Mouse (Mus musculus): ENCODE data around the gene Dnajc22.
A peak's percentile ranks its signal among the peaks of the same experiment; 100 is the strongest.

Dnajc22 gene

DNA sequence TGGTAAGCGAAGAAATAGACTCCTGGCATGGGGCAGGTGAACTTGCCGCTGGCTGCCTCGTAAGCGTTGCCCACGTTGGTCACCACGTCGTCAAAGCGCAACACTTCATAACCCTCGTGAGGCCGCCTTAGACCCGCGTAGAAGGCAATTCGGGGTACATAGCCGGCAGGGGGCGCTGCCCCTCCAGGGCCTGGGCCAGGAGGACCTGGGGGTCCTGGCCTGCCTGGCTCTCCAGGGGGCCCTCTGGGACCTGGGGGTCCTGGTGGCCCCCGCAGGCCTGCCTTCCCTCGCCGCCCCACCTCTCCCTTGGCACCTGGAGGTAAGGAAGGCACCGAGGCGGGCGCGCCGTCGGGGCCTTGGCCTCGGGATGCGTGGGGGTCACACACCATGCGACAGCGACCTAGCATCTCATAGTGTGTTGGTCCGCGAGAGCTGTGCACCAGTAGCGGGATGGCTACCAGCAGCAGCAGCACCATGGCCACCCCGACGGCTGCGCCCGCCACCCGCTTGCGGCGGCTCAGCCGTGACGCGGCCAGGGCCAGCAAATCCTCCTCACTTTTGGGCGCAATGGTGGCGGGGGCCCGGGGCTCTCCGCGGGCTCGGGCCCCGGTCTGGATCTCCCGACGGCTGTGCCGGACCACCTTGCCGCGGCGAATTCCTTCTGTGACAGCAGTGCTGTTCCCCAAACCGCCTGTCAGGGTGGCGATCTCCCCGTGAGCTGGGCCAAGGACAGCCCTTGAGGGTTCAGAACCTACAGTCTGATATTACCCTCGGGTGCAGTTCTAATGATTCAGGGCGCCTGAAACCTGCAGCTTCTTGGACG lies 5.5 kb upstream of the Dnajc22 start, which contains the start of gene C1ql4:
Gene C1ql4 (minus strand): TSS at position 565 of the 823 bp plus-strand sequence.
- no peak for DNase-seq (ENCODE audit: low read depth)

- DNase-seq (ENCODE audit: low read depth): peak; percentile 15
Measured at GRCm38 (mm10) chr15:99088292-99088691, 4.7 kb upstream of the Dnajc22 start.

- DNase-seq (ENCODE audit: low read depth): no peak
Measured at GRCm38 (mm10) chr15:99089069-99089468, 3.9 kb upstream of the Dnajc22 start.

GRCm38 (mm10) chr15:99093291-99094258 lies 605 bp downstream of the Dnajc22 start:
- DNase-seq (ENCODE audit: low read depth): no peak

DNA sequence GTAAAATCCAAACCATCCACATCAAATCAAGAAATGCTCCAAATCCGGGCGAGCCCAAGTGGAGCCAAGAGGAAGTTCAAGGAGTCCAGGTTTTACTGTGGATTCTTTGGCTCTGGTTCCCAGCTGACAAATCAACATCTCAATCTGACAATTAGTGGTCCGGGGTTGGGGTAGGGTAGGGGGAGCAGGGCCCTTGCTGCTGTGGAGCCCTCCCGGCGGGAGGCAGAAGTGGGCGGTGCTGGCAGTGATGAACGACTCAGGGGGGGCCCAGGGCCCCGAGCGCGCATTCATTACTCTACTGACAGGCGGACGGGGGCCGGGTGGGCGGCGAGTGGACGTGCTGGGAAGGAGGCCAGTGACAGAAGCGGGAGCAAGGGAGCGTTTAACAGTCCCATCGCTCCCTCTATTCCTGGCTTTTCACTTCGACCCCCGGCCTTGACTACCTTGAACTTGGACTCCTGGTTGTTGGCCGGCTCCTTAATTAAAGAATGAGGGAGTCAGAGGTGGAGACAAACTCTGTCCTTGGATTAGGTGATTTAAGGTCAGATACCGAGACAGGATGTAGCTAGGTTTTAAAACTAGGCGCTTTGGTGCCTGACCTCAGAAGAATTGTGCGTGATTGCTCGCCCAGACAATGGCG lies 1.8 kb downstream of the Dnajc22 start:
- DNase-seq (ENCODE audit: low read depth): no peak

GRCm38 (mm10) chr15:99095356-99095755 lies 2.4 kb downstream of the Dnajc22 start:
- no peak for DNase-seq (ENCODE audit: low read depth)

DNA sequence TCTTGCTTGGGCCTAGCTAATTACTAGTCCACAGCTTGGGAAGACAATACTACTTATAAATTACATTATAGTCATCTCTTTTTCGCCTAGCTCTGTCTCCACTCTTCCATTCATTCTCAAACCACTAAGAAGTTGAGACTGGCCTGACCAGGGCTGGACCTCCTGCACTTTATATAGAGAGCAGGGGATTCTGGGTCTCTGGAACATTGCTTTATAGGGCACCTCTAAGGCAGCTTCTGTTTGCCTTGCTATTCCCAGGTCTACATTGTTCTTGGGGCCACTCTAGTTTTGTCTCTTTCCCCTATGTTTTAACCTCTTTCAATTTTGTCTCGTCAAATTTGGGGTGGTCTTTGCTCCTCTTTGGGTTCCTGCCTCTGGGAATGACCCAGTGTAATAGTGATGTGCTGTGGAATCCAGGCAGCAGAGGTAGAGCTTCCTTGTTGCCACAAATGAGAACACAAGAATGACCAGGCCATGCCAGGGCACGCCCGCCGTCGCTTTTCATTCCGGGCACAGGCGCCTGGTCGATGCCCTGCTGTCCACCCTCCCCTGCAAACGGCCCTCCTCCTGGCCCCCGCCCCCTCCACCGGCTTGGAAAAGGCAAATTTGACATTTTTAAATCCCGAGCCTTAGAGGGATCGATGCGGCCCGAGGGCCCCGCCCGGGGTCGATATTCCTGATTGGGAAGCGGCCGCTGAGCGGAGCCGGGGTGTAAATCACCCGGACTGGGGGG lies 3.3 kb downstream of the Dnajc22 start:
- no peak for DNase-seq (ENCODE audit: low read depth)

DNA sequence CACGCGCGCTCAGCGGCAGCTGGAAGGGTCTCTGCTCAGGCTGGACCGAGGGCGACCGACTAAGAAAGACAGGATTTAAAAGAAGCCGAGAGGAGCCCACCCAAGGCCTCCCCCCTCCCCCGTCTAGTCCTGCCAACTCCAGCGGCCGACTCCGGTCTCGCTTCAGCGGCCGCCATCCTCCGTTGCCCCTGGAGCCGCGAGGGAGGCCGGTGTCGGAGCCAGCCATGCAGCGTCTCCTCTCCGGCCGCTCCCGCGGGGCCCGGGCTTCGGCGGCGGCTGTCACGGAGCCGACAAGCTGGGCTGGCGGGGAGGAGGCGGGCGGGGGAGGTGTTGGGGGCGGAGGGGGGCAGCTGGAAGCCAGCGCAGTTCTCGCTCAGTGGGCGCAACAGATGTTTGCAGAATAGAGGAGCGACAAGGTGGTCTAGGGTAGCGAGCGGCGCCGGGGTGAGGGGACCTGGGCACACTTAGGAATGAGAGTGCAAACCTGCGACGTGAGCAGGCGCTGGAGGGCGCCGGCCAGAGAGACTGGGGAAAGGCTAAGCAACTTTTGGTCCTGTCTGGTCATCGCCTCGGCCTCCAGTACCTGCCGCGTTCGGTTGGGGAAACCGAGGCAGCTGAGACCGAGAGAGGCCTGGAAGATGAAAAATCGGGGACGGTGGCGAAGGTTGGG lies 4.0 kb downstream of the Dnajc22 start:
- no peak for DNase-seq (ENCODE audit: low read depth)

GRCm38 (mm10) chr15:99097840-99098492 lies 5.0 kb downstream of the Dnajc22 start:
- DNase-seq (ENCODE audit: low read depth): no peak

DNA sequence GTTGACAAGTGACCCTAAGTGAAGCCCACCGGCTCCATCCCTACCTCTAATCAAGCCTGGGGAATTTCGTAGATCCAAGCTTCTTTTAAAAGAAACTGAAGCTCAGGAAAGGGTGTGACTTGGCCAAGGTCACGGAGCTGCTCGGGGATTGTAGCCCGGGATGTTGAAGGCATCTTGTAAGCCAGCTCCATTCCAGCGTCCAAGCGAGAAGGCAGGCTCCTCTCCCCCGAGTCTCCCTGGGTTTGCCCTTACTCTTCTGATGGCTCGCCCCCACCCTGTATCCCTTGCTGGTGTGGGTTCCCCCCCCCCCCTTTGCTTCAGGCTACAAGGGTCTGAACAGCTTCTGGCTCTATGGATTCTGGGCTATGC lies 5.5 kb downstream of the Dnajc22 start:
- no peak for DNase-seq (ENCODE audit: low read depth)

DNA sequence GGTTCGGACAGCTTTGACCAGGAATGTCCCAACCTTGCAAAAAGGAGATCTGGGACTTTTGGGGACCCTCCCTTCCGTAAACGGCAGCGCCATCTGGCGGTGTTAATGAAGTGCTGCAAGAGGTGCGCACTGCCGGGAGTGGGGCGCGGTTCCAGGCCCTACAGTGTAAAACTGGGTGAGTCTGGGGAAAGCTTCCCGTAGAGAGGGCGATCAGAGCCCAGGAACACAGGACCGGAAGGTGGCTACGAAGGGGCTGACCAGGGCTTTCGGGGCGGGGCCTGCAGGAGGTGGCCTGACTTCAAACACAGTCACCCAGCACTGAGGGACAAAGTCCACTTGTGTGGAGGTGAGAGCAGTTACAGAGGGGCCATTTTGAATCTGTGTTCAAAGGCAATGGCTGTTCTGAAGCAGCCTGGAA lies 6.2 kb downstream of the Dnajc22 start:
- DNase-seq (ENCODE audit: low read depth): no peak

DNA sequence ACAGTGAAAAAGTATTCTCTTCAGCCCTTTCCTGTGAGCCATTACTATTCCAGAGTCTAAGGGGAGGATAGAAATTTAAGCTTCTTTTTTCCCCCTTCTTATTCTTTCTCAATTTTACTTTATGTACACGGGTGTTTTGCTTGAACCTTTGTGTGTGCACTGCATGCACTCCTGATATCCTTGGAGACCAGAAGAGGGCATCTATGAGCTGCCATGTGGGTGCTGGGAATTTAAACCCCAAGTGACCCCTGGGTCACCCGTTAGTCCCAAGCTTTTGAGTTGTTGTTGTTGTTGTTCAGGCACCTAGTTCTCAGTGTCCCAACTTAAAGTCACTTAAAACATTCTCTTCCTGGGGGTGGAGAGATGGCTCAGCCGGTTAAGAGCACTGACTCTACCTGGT lies 7.0 kb downstream of the Dnajc22 start:
- DNase-seq (ENCODE audit: low read depth): no peak

GRCm38 (mm10) chr15:99105238-99105637 lies 12.3 kb downstream of the Dnajc22 start:
- no peak for DNase-seq (ENCODE audit: low read depth)

- no peak for DNase-seq (ENCODE audit: low read depth)
Measured at GRCm38 (mm10) chr15:99107866-99108265, 14.9 kb downstream of the Dnajc22 start.

GRCm38 (mm10) chr15:99111139-99111538 lies 18.2 kb downstream of the Dnajc22 start:
- no peak for DNase-seq (ENCODE audit: low read depth)

DNA sequence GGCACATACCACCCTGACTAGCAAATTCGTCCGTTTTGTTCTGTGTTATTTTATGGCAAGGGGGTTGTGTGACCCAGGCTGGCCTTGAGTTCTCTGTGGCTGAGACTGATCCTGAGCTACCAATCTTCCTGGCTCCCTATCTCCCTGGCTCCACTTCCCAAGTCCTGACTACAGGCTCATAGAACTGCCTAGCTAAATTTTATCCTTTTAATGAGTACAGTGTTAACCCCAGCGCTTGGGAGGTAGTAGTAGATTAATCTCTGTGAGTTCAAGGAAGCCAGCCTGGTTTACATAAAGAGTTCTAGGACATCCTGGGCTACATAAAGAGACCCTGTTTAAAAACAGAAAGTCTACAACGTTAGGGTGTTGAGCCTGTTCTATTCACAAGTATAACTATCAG lies 18.8 kb downstream of the Dnajc22 start:
- no peak for DNase-seq (ENCODE audit: low read depth)

DNA sequence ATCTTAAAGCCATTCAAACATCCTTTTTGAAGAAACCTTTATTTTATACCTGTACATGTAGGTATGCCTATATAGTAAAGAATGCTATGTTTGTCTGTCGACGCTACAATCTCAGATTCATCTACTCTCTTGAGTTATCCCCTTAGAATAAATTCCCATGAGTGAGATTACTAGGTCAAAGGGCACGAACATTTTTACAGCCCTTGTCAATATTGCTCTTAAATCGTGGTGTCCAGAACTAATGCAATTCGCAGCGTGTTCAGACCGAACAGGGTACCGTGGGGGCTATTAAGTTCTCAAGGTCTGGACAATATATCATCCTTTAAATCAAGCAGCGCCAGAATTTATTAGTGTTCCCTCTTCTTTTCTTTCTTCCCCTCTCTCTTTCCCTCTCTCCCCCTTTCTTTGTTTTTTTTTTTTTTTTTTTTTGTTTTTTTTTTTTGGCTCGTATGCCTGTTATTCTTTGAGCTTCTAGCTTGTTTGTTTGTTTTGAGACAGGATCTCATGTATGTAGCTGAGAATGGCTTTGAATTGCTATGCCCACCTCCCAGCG lies 19.9 kb downstream of the Dnajc22 start:
- DNase-seq (ENCODE audit: low read depth): no peak

GRCm38 (mm10) chr15:99113396-99113975 lies 20.5 kb downstream of the Dnajc22 start:
- DNase-seq (ENCODE audit: low read depth): no peak

DNA sequence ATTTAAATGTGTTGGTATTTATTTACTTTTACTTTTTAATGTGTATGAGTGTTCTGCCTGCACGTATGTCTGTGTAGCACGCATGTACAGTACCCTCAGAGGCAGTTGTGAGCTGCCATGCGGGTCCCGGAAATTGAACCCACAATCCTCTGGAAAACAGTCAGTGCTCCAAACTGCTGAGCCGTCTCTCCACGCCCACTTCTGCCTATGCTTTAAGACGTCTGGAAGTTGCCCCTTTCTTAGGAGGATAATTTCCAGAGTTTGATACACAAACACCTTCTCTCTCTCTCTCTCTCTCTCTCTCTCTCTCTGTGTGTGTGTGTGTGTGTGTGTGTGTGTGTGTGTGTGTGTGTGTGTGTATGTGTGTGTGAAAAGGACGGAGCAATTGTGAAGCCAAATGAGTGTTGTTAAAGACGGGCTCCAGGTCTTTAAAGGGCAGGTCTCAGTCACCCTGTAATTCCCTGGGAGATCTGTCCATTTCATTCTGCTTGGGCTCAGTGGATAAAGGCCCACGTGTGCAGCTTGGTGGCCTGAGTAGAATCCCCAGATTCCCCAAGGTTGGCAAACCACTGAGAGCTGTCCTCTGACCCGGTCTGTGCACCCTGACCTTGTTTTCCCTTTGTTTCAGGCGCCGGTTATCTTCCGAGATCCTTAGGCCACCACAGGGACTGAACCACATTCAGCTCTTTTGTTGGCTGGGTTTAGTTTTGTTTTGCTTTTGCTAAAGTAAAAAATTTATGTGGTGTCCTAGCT lies 21.5 kb downstream of the Dnajc22 start:
- no peak for DNase-seq (ENCODE audit: low read depth)
